Mouse (Mus musculus) small intestine, adult 2 months (tissue): Measurements from ENCODE around the gene Cwc15.
"Not testable (repeated sequence)": the region's sequence is repeated elsewhere in the genome, so short reads cannot be mapped to it uniquely, and the experiment has no call there.

Experiments
- CTCF ChIP-seq: fragments of 200-500 bp; IDR thresholded peaks from 2 replicates; pipeline ENCODE4 v1.5.1; 2012; ENCODE audit warnings: low read depth, mild to moderate bottlenecking, control low read depth, inconsistent platforms, low read length, moderate library complexity, mixed read lengths; ENCODE audit not compliant: insufficient replicate concordance, insufficient read length; ENCODE audit errors: extremely low read depth
- POLR2A ChIP-seq: fragments of 200-500 bp; IDR thresholded peaks from 2 replicates; pipeline ENCODE4 v1.6.1; 2012; ENCODE audit warnings: low read depth, mild to moderate bottlenecking, control low read depth, inconsistent platforms, low read length, moderate library complexity

DNA sequence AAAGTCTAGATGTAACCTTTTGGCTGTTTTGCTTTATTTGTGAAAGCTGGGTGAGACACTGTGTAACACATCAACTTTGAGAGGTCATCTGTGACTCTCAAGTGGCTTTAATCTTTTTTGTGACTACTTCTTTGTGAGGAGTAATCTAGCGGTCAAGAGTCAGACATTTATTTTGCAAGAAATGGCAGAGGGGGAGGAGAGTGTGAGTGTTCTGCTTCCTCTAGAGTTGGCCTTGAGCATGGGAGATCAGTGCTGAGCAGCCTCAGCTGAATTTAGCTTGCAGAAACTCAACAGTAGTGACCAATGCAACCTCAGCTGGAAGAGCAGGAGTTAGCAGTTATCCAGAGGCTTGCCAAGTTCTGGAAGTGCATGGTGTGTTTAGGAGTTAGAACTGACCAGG lies 37.9 kb upstream of the Cwc15 start:
- TF ChIP-seq POLR2A, CTCF: not testable (repeated sequence)
